Mouse (Mus musculus): ENCODE data around the gene Kif26a. TPM values are rescaled to one million over a fixed set of nuclear protein-coding genes. Genes with fewer than 3 reads are reported as not detected.

Gene Kif26a
- total RNA-seq, 2 experiments from 2014 or later, result not detected

DNA sequence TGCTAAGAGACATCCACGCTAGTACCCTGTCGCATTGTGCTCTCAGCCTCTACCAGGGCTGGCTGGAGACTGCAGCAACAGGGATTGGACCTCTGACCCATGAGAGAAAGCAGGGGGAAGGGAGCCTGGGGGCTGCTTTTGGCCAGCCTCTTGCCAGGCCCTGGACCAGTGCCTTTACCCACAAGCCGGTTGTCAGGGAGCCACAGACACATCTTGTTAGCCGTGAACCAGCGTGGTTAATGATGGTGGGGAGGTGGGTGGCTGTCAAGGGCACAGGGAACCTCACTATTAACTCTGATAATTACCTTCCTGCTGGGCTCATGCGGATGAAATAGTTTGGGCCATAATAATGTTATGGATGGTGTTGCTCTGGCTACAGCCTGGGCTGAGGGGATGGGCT lies 10.8 kb downstream of the Kif26a start:
- no peak for ATAC-seq (replicated peaks; ENCODE audit: low FRiP score, low TSS enrichment, poor library complexity, severe bottlenecking)

DNA sequence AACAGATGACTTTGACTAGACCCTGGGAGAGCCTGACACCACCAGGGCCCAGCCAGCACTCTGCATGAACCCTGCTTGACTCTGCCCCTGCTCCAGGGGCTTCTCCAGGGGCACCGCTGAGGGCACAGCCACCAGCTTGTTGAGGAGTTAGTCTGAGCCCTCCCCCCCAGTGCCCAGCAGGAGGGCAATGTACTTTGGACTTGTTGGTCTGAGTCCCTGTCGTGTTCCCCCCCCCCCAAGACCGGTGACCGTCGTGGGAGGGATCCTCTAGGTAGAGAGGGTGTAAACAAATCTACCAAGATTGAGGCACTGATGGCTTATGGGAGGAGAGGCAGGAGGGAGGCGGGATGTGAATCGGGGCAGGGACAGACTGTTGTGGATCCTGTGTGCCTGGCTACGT lies 12.2 kb downstream of the Kif26a start:
- ATAC-seq (replicated peaks; ENCODE audit: low FRiP score, low TSS enrichment, poor library complexity, severe bottlenecking), result no peak

DNA sequence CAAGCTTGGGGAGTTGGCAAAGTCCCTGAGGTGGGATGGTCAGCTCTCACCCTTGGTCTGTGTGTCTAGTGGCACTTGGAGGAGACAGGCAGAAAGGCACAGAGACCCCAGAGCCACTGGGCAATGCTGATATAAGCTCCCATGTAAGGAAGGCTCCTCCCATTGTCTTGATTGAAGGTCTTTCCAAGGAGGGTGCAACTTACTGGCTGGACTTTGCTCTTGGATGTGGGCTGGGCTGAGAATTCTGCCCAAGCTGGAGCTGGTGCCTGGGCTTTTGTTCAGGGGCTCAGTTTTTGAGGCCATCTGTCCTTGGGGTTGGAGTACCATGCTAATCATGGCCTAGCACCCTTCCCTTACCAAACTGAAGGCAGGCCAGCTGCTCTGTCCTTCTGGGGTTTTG lies 12.8 kb downstream of the Kif26a start:
- ATAC-seq (replicated peaks; ENCODE audit: low FRiP score, low TSS enrichment, poor library complexity, severe bottlenecking), result no peak

DNA sequence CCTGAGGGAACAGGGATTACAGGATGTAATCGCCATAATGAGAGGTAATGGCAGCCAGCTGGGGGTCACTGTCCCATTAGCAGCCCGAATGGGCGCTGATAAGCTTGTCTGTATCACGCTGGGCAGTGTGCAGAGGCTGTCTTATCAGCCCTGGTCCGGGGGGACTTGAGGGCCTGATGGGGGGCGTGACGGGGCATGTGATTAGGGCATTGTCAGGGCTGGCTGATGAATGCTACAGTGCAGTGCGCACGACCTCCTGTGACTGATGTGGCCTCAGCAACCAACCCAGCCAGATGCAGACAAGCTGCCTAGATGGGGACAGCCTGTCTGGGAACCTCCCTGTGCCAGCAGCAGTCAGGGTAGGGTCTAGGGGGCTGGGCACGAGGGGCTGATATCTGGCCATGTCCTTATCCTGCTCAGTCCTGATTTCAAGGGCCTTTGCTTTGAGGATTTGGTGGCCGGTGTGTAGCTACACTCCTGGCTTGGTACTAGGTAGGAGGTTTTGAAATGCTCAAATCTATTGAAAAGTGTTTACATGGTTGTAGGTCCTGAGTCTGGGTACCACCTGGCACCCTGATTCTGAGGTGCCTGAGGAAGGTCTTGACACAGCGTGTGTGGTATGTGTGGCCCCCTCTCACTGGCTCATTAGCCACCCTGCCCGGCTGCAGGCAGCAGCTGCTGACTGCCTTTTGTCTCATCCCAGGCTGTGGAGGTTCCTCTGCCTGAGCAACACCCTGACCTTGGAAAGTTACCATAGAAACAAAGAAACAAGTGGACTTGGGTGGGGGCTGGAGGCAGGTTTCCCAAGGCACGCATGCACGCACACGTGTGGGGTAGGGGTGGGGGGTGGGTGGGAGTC lies 18.2 kb downstream of the Kif26a start:
- ATAC-seq (replicated peaks; ENCODE audit: low FRiP score, low TSS enrichment, poor library complexity, severe bottlenecking), result no peak

DNA sequence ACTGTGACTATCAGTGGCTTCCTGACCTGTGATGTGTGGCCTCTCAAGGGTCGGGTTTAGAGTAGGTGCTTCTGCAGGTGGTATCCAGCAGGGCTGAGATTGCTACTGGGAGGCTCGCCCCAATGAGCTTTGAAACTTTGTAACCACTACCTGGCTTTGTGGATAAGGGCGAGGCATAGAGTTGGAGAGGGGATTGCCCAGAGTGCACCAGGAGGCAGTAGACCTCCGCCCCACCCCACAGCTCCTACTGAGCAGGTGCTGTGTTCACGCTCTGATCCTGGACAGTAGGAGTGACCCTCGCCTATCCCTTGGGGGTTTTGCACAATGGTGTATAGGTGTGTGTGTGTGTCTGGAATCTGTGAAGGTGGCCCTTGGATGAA lies 18.8 kb downstream of the Kif26a start:
- no peak for ATAC-seq (replicated peaks; ENCODE audit: low FRiP score, low TSS enrichment, poor library complexity, severe bottlenecking)

DNA sequence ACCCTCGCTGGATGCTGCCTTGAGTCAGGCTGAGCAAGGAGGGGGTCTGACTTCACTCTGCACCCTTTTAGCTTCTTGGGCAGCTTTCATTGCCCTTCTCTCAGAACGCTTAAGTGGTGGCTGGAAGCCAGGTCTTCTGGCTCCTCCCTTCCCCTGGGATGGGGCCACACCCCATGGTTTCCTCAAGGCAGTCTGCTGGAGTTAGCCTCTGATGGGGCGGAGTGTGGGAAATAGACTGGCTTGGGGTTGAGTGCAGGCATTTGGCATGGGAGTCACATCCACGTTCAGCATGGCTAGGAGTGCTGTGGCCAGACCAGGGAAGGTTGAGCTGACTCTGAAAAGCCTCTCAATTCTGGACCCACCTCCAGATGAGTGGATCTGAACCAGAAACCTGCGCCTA lies 23.2 kb downstream of the Kif26a start:
- no peak for ATAC-seq (replicated peaks; ENCODE audit: low FRiP score, low TSS enrichment, poor library complexity, severe bottlenecking)

DNA sequence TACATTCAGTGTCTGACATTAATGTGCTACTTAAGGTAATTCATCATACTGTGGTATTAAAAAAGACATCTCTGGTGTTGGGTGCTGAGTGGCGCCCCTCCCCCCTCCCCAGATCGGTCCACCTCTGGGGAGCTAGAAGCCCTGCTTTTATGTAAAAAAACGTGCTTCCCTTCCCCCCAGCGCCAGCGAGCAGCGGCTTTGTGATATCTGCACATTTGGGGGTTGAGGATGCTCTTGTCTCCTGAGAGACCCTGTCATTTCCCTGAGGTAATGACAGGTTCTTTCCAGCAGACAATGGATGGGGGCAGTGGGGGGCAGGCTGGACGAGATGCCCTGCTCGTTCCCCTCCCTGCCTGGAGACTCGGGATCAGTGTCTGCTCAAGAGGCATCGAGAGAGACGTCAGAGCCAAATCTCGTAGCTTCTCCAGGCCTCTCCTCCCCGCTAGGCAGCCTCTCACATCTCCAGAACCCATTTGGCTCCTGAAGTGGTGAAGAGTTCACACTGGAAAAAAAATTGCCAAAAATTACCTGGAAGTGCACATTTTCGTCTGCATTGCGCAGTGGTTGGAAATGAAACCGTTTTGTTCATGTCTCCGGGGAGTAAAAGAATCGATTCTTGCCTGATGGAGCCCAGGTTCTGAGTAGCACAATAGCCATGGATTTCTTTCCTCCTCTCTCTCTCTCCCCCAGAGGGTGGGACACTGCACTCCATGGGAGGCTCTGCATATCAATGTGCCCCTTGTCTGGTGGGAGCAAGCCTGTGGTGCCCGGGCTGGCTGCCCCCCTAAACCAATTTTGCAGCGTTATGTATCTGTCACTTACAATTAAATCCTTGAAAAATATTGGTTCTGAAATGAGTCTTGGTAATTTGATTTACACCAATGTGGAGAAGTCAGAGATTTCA lies 24.9 kb downstream of the Kif26a start:
- no peak for ATAC-seq (replicated peaks; ENCODE audit: low FRiP score, low TSS enrichment, poor library complexity, severe bottlenecking)

DNA sequence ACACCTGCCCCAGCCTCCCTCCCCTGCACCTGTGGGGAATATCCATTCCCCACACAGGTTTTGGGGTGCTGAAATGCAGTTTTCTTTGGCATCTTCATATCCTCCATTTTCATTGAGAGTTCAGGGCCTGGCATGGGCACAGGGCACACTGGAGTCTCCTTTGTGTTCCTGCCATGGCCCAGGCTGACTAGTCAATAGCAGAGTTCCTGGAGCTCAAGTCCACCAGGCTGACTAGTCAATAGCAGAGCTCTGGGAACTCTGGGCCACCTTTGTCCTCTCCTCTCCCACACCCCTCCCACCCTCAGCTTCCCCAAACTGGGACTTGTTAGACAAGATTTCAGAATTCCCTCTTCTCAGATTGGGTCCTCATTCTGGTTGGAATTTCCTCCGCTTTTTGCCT lies 25.6 kb downstream of the Kif26a start:
- no peak for ATAC-seq (replicated peaks; ENCODE audit: low FRiP score, low TSS enrichment, poor library complexity, severe bottlenecking)

DNA sequence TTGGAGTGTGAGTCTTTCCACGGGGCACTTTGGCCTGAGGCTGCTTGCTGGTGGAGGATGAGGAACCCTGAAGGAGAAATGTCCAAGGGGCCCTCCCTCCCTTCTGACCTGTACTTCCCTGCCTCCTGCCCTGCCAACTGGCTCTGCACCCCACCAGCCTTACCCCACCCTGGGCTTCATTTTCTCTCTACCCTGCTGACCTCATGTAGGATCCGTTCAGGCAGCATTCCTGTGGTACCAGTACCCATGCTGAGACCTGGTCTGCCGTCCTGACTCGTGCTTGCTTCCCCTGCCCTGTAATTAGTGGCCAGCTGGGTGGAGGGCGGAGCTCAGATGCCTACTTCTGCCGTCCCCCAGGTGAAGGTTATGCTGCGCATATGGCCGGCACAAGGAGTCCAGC lies 26.2 kb downstream of the Kif26a start:
- ATAC-seq (replicated peaks; ENCODE audit: low FRiP score, low TSS enrichment, poor library complexity, severe bottlenecking), result no peak

DNA sequence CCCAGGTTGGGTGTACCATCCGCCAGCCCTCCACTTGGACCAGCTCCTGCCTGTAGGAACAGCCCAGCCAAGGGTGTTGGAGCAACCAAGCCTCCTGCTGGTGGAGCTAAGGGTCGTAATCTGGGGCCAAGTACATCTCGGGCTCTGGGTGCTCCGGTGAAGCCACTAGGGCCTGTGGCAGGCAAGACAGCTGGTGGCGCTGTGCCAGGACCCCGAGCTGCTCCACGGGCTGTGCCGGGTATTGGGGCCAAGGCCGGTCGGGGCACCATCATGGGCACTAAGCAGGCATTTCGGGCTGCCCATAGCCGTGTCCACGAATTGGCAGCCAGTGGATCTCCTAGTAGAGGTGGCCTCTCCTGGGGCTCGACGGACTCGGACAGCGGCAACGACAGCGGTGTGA lies 31.7 kb downstream of the Kif26a start:
- no peak for ATAC-seq (replicated peaks; ENCODE audit: low FRiP score, low TSS enrichment, poor library complexity, severe bottlenecking)

DNA sequence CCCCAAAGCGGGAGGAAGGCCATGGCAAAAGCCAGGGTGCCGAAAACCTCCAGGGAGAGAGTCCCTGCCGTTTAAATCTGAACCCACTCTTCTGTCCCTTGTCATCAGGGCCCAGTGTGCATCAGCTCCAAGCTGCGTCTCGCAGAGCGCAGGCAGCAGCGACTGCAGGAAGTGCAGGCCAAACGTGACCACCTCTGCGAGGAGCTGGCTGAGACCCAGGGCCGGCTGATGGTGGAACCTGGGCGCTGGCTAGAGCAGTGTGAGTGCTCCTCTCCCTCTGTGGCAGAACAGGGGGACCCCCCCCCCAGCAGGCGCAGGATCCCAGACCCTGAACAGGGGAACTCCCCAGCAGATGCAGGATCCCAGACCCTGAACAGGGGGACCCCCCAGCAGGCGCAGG lies 33.7 kb downstream of the Kif26a start:
- no peak for ATAC-seq (replicated peaks; ENCODE audit: low FRiP score, low TSS enrichment, poor library complexity, severe bottlenecking)

DNA sequence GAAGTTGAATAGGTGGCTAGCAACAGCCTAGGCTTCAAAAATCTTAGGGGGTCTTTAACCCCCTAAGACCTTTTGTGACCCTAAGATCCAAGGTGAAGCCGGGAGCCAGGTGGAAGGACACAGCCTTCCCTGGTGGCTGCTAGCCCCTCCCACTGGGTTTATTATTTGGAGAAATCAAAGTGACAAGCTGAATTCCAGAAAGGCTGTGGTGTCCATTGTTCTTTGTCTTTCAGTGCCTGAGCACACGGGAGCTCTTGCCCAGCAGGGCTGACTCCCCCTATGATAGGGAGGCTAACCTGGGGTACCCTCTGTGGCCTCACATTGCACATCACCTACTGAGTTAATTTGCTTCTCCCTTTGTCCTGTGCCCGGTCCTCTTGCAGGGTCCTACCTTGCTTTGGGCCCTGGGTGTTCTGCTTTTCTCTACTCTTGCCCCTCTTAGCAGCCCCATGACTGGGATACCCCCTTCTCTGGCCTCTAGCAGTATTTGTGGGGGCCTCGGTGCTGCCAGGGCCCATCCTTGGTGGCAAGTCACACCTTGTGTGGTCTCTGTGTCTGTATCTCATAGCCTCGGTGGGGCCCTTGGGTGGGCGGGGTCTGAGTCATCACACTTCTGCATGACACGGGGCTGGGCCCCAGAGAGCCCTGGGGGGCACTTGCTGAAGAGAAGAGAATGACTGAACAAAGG lies 36.1 kb downstream of the Kif26a start:
- no peak for ATAC-seq (replicated peaks; ENCODE audit: low FRiP score, low TSS enrichment, poor library complexity, severe bottlenecking)

DNA sequence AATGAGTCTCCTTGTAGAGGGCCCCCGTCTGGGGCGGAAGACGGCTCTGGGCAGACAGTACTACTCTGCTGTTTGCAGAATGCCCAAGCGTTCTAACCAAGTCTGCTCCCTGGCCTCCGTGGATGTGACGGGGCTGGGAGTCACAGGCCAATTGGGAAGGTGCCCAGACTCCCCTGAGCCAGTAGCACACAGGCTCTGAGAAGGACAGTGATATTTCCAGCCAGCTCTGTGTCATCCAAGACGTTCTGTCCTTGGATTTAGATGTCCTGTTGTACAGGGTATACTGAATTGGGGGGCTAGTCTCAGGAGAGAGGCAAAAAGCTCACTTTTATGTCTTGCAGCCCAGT lies 36.6 kb downstream of the Kif26a start:
- no peak for ATAC-seq (replicated peaks; ENCODE audit: low FRiP score, low TSS enrichment, poor library complexity, severe bottlenecking)

DNA sequence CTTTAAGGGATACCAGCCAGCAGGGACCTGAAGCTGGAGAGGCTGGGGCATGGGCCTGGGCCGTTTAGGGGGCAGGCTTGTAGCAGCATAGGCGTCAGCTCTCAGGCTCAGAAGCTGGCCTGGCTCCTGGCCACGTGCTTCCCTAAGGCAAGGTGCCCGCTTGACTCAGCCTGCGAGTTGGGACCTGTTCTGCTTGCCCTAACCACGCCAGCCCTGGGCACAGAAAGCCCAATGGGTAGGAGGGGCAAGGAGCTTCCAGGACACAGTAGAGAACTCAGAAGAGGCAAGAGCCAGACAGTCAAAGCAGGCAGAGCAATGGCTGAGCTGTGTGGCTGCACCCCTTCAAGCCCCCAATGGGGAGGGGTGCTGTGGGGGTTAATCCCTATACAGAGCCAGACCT lies 37.7 kb downstream of the Kif26a start:
- no peak for ATAC-seq (replicated peaks; ENCODE audit: low FRiP score, low TSS enrichment, poor library complexity, severe bottlenecking)

DNA sequence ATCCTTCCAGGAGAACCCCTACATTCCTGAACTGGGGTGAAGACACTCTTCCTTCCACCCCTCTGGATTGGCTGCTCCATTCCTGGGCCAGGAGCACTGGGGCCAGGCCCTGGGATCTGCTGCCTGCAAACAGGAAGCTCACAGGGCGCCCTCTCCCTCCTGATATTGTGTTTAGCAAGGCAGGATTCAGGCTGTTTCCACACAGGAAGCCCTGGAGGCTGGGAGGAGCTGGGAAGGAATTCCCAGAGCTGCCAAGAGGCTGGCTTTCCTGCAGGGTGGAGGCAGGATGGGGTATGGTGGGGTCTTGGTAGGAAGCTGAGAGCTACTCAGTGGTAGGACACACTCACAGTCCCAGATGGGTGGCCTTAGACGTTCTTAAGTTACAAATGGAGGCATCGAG lies 38.4 kb downstream of the Kif26a start:
- ATAC-seq (replicated peaks; ENCODE audit: low FRiP score, low TSS enrichment, poor library complexity, severe bottlenecking), result no peak

DNA sequence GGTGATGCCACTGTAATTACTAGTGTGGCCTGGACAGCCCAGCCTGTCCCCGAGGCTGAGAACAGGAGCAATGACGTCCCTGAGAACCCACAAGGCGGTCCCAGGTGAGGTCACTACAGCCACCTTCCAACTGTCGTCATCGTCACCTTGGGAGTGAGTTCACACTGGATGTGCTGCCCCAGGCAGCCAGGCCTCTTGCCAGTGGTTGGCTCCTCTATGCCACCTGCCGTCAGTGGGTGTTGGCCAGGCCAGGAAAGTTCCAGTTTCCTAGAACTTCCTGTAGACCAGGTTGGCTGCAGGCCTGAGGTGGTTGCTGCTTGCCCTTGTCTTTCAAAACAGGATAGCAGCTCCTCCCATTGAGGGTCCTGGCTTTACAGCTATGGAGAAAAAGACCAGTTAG lies 40.9 kb downstream of the Kif26a start:
- no peak for ATAC-seq (replicated peaks; ENCODE audit: low FRiP score, low TSS enrichment, poor library complexity, severe bottlenecking)

DNA sequence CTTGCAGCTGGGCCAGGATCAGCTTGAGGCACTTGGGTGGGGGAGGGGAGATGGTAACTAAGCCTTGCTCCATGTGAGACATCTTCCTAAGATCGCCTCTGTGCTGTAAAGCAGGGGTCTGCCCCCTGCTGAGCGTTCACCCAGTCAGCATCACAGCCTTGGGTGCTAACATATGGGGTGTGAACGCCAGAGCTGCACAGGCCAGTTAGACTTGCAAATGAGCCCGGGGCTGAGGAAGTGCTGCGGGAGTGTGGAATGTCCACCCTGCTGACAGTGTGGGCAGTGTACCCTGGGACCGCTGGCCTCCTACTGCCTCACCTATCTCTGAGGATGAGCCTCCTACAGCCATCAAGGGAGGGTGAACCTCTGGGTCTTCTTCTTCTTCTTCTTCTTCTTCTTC lies 45.7 kb downstream of the Kif26a start:
- no peak for ATAC-seq (replicated peaks; ENCODE audit: low FRiP score, low TSS enrichment, poor library complexity, severe bottlenecking)

DNA sequence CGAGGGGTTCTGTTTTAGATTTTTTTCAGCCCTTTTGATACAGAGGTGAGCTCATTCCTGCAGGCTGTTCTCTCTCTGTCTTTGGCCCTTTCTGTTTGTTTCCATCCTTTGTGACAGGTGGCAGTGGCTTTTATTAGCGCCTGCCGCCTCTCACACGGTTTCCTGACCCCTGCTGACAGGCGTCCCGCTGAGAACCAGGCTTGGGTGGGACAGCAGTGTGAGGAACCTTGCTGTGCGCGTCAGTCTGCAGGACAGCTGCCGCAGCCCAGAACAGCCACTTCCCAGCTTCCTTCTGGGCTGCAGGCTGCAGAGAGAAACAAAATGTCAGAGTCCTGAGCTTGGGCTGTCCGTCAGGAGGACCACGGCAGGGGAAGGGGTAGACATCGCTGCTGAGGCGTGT lies 49.0 kb downstream of the Kif26a start:
- no peak for ATAC-seq (replicated peaks; ENCODE audit: low FRiP score, low TSS enrichment, poor library complexity, severe bottlenecking)

DNA sequence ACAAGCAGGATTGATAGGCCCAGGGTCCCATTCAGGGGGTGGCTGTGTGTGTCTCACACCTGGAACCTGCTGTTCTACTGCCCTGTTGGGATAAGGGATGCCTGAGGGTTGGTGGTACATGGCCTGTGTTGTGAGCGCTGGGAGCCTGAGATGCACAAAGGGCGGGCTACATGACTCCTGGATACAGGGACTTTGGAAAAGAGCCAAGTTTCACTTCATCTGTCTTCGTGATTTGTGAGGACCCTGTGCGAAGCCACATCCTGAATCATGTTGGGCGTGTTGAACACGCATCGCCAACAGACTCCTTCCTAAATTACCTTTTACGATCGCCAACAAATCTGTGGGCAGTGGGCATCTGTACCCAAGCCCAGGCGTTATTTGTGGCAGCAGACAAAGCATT lies 50.6 kb downstream of the Kif26a start:
- ATAC-seq (replicated peaks; ENCODE audit: low FRiP score, low TSS enrichment, poor library complexity, severe bottlenecking), result no peak

DNA sequence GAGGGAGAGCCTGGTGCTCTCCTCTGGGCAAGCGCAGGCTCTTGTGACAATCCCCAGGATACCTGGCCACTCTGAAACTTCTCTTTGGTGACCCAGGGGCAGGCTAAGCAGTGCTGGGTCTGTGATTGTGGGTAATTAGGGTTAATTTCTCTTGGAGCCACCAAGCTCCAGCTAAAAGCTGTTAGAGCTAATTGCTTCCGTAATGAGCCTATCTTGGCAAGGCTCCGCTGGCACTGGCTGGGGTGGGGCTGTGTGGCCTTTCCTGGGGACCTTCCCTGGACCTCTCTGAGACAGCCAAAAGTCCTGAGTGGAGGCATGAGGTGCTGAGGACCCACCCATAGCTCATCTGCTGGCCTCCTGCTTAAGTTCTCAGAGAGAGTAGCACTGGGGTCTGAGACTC lies 53.4 kb downstream of the Kif26a start:
- ATAC-seq (replicated peaks; ENCODE audit: low FRiP score, low TSS enrichment, poor library complexity, severe bottlenecking), result no peak

Data from megakaryocyte-erythroid progenitor cell, adult 5-6 weeks (primary cell).